Mouse (Mus musculus) ES-E14 (cell line): Measurements from ENCODE around the gene Mcam. TPM values are rescaled to one million over a fixed set of nuclear protein-coding genes. Genes with fewer than 3 reads are reported as not detected.
"Not testable (repeated sequence)": the region's sequence is repeated elsewhere in the genome, so short reads cannot be mapped to it uniquely, and the experiment has no call there.

ENCODE experiments used
- DNase-seq: peaks from one replicate; pipeline ENCODE4 v3.0.0-alpha.2; 2013; ENCODE audit warnings: low read depth, low spot score
- H3K27ac ChIP-seq: 2 replicates; pipeline ENCODE4 v1.5.1; 2012; ENCODE audit warnings: low read depth, mild to moderate bottlenecking, low read length, moderate library complexity, mixed read lengths; ENCODE audit not compliant: poor library complexity, insufficient read depth, severe bottlenecking
- H3K36me3 ChIP-seq: 2 replicates; pipeline ENCODE4 v1.6.1; 2012; ENCODE audit warnings: mild to moderate bottlenecking, low read length, moderate library complexity, mixed read lengths; ENCODE audit not compliant: control insufficient read depth, poor library complexity, insufficient read depth, severe bottlenecking
- H3K4me1 ChIP-seq, 2 experiments: fragments of 150-350 bp in 1 of 2; sonication (generic) in 1 of 2; 2 replicates each; pipeline ENCODE4 v1.6.1; 2012; ENCODE audit warnings: low read length in 2 of 2, mild to moderate bottlenecking in 1 of 2, mixed read lengths in 1 of 2; ENCODE audit not compliant: control insufficient read depth in 2 of 2, insufficient read depth in 2 of 2, poor library complexity in 1 of 2
- H3K4me3 ChIP-seq, 2 experiments: fragments of 150-350 bp in 1 of 2; sonication (generic) in 1 of 2; 2 replicates each; pipeline ENCODE4 v1.5.1; 2012; ENCODE audit warnings: low read length in 2 of 2, low read depth in 1 of 2, mild to moderate bottlenecking in 1 of 2, mixed read lengths in 1 of 2; ENCODE audit not compliant: insufficient read depth in 1 of 2, poor library complexity in 1 of 2, severe bottlenecking in 1 of 2
- H3K9ac ChIP-seq: 2 replicates; pipeline ENCODE4 v1.6.1; 2012; ENCODE audit warnings: low read depth, mild to moderate bottlenecking, low read length, mixed read lengths; ENCODE audit not compliant: poor library complexity, insufficient read depth, severe bottlenecking
- H3K9me3 ChIP-seq: fragments of 150-350 bp; sonication (generic); 2 replicates; pipeline ENCODE4 v1.6.1; 2012; ENCODE audit warnings: low read depth, mild to moderate bottlenecking, low read length; ENCODE audit not compliant: control insufficient read depth, insufficient read depth
- CHD2 ChIP-seq: IDR thresholded peaks from 2 replicates; pipeline ENCODE4 v1.6.1; 2014; ENCODE audit warnings: mild to moderate bottlenecking, low read depth, low read length, inconsistent platforms
- HCFC1 ChIP-seq: IDR thresholded peaks from 2 replicates; pipeline ENCODE4 v1.6.1; 2012; ENCODE audit warnings: low read length, inconsistent platforms, borderline replicate concordance; ENCODE audit not compliant: insufficient read depth
- MAFK ChIP-seq: IDR thresholded peaks from 2 replicates; pipeline ENCODE4 v1.6.1; 2014; ENCODE audit warnings: mild to moderate bottlenecking, low read depth, low read length, inconsistent platforms; ENCODE audit not compliant: insufficient read depth
- ZC3H11A ChIP-seq: IDR thresholded peaks from 2 replicates; pipeline ENCODE4 v1.6.1; 2012; ENCODE audit warnings: low read depth, mild to moderate bottlenecking, inconsistent platforms, low read length, borderline replicate concordance
- ZNF384 ChIP-seq: IDR thresholded peaks from 2 replicates; pipeline ENCODE4 v1.6.1; 2012; ENCODE audit warnings: low read depth, low read length, inconsistent platforms
- in situ Hi-C, 2 experiments: fragments of 600-800 bp; cut with MboI; formaldehyde crosslinking; loops; one replicate each; pipeline ENCODE4 v1.15.1; 2025; ENCODE audit warnings: low sequenced_read_pairs in 2 of 2, inconsistent platforms in 1 of 2; ENCODE audit not compliant: unreplicated experiment in 2 of 2
- total RNA-seq: library from RNA; depleted of rRNA; stranded (reverse); fragments of 300-350 nt; gene quantifications from 2 replicates; pipeline ENCODE4 v1.2.3, GENCODE M21; 2012

Mcam gene
- total RNA-seq, 1 experiment, result 53.1 TPM

GRCm38 (mm10) chr9:44107557-44108179 lies 26.6 kb upstream of the Mcam start:
- no peak for TF ChIP-seq CHD2
- TF ChIP-seq ZC3H11A, result no peak
- TF ChIP-seq ZNF384, result no peak
- H3K4me1 ChIP-seq, result peaks cover 0 to 19% of the 10 kb centered on the region in 2 experiments; a peak in 2 of 4 replicates
- H3K36me3 ChIP-seq, result peaks cover 17% of the 10 kb centered on the region; the same call in 1 of the 2 replicates
- peak overlapping the region; percentile 5 to 66; a peak in 3 of 4 replicates for H3K4me3 ChIP-seq
- no peak for DNase-seq
- no peaks in the 10 kb centered on the region for H3K9me3 ChIP-seq
- H3K9ac ChIP-seq, result peak overlapping the region; percentile 68
- no peak overlapping the region for H3K27ac ChIP-seq
- in situ Hi-C loops, result no loop called here

- H3K27ac ChIP-seq, result no peak overlapping the region
- in situ Hi-C loops, result no loop called here
- TF ChIP-seq CHD2, result no peak
- TF ChIP-seq MAFK, result no peak
- TF ChIP-seq ZNF384, result no peak
- no peak for TF ChIP-seq ZC3H11A
- TF ChIP-seq HCFC1, result no peak
- H3K4me3 ChIP-seq, result peak overlapping the region; percentile 5 to 66; a peak in 3 of 4 replicates
- peak overlapping the region; percentile 68; the same call in 1 of the 2 replicates for H3K9ac ChIP-seq
- no peak for DNase-seq
- peaks cover 17% of the 10 kb centered on the region; the same call in 1 of the 2 replicates for H3K36me3 ChIP-seq
- no peaks in the 10 kb centered on the region for H3K9me3 ChIP-seq
- peaks cover 0 to 19% of the 10 kb centered on the region in 2 experiments; a peak in 2 of 4 replicates for H3K4me1 ChIP-seq
Measured at GRCm38 (mm10) chr9:44108269-44109055, 25.8 kb upstream of the Mcam start.

- Histone ChIP-seq H3K4me1 (peaks cover 0 to 23% of the 10 kb centered on the region in 2 experiments; a peak in 3 of 4 replicates), H3K9me3 (no peaks in the 10 kb centered on the region), H3K4me3 (no peak overlapping the region), H3K9ac (no peak overlapping the region), H3K36me3 (peaks cover 17% of the 10 kb centered on the region; the same call in 1 of the 2 replicates), H3K27ac (no peak overlapping the region)
- in situ Hi-C loops, result no loop called here
- no peak for TF ChIP-seq HCFC1
- TF ChIP-seq ZC3H11A, result peak; percentile 22; the same call in 1 of the 2 replicates
- DNase-seq, result no peak
Measured at GRCm38 (mm10) chr9:44109360-44110095, 24.7 kb upstream of the Mcam start.

GRCm38 (mm10) chr9:44111909-44112308 lies 22.4 kb upstream of the Mcam start:
- H3K36me3 ChIP-seq, result peaks cover 11% of the 10 kb centered on the region; the same call in 1 of the 2 replicates
- DNase-seq, H3K27ac ChIP-seq, H3K4me3 ChIP-seq, H3K9ac ChIP-seq, H3K9me3 ChIP-seq, in situ Hi-C loops: not testable (repeated sequence)
- peaks cover 0 to 29% of the 10 kb centered on the region in 2 experiments; a peak in 3 of 4 replicates for H3K4me1 ChIP-seq
